Mouse (Mus musculus) telencephalon, adult 2 months (tissue): ENCODE results near the gene Olfr974.
"Not testable (repeated sequence)": the region's sequence is repeated elsewhere in the genome, so short reads cannot be mapped to it uniquely, and the experiment has no call there.

ENCODE experiments used
- DNase-seq: peaks from one replicate; pipeline ENCODE4 v3.0.0-alpha.2; 2011; ENCODE audit warnings: low read depth, low spot score

Gene Olfr974

GRCm38 (mm10) chr9:39937201-39937600 is at the start of gene Olfr974:
Olfr974 (plus strand) TSS chr9:39937501.
- no peak for DNase-seq

GRCm38 (mm10) chr9:39905106-39905505 is 32.2 kb upstream of the Olfr974 start:
- no peak for DNase-seq

- no peak for DNase-seq
Observed at GRCm38 (mm10) chr9:39907036-39907435, 30.3 kb upstream of the Olfr974 start, which contains the start of gene Olfr229. Olfr229 (plus strand) TSS chr9:39907336.

- no peak for DNase-seq
Observed at GRCm38 (mm10) chr9:39909939-39910338, 27.4 kb upstream of the Olfr974 start.

GRCm38 (mm10) chr9:39927975-39928836 is 9.1 kb upstream of the Olfr974 start:
- not testable (repeated sequence) for DNase-seq

GRCm38 (mm10) chr9:39928837-39929236 is 8.5 kb upstream of the Olfr974 start:
- not testable (repeated sequence) for DNase-seq

GRCm38 (mm10) chr9:39951946-39952345 is 14.6 kb downstream of the Olfr974 start, which contains the start of gene Olfr975:
Olfr975 (minus strand) TSS chr9:39952046.
- DNase-seq, result no peak

- DNase-seq, result not testable (repeated sequence)
Observed at GRCm38 (mm10) chr9:39961033-39961432, 23.7 kb downstream of the Olfr974 start, which contains the start of gene Olfr976. Olfr976 (minus strand) TSS chr9:39961133.

- not testable (repeated sequence) for DNase-seq
Observed at GRCm38 (mm10) chr9:39976581-39977145, 39.4 kb downstream of the Olfr974 start.

- DNase-seq, result no peak
Observed at GRCm38 (mm10) chr9:39991813-39992212, 54.5 kb downstream of the Olfr974 start, which contains the start of gene Olfr978. Olfr978 (plus strand) TSS chr9:39992113.
